Comparison of ENCODE assay signal across 11 mouse cellular contexts in genomic region chr17:79918484-79919004, GRCm38 (mm10). TPM values are rescaled to one million over a fixed set of nuclear protein-coding genes. Genes with fewer than 3 reads are reported as not detected.
DNase-seq lines count a peak whose midpoint lies in the region; ATAC-seq and TF ChIP-seq lines count a peak whose summit lies in the region.
"Had no signal": no experiment of that assay in that cellular context is flagged by ENCODE, and none has a peak within 500 bp of the region (broad histone marks: within the 10 kb centered on the region; RNA-seq: fewer than 3 reads in every experiment).

No protein-coding gene starts in this region.

- H3K4me2 ChIP-seq in heart, embryonic 14.5 days (ENCODE audit: low read length) = peak overlapping the region; percentile 50
- no peak overlapping the region for H3K4me2 ChIP-seq in kidney, postnatal 0 days (ENCODE audit: low read length)
- H3K4me2 ChIP-seq: embryonic facial prominence, embryonic 13.5 days had no signal

- no peak for DNase-seq in heart, adult 8-10 months (ENCODE audit: low spot score)
- DNase-seq in adrenal gland, postnatal 25 days = peak; percentile 10
- DNase-seq in kidney, postnatal 0 days (ENCODE audit: low spot score) = no peak
- no peak for DNase-seq in cerebellum, postnatal 10 days
- no peak for DNase-seq in cerebellum, postnatal 36 days
- no peak for DNase-seq in layer of hippocampus, adult 11-12 months (ENCODE audit: low spot score)
- DNase-seq: retina, postnatal 1 day had no signal

- no peak overlapping the region for H3K9ac ChIP-seq in heart, embryonic 14.5 days (ENCODE audit: low read length)
- H3K9ac ChIP-seq in kidney, postnatal 0 days (ENCODE audit: low read depth, low read length) = no peak overlapping the region
- H3K9ac ChIP-seq: embryonic facial prominence, embryonic 13.5 days had no signal

- peaks cover 4 to 5% of the 10 kb centered on the region in 2 experiments; a peak in 2 of 4 replicates for H3K4me1 ChIP-seq in heart, embryonic 14.5 days (ENCODE audit: control insufficient read depth in 2 of 2, insufficient read depth in 2 of 2, low read length in 2 of 2)
- H3K4me1 ChIP-seq in kidney, postnatal 0 days (replicated peaks; ENCODE audit: insufficient read depth, low read length) = no peaks in the 10 kb centered on the region
- peaks cover 13% of the 10 kb centered on the region; the same call in 1 of the 2 replicates for H3K4me1 ChIP-seq in small intestine, adult 2 months (ENCODE audit: control insufficient read depth, insufficient read depth, insufficient read length, low read length)
- H3K4me1 ChIP-seq: embryonic facial prominence, embryonic 13.5 days had no signal

- no peaks in the 10 kb centered on the region for H3K27me3 ChIP-seq in heart, embryonic 14.5 days (ENCODE audit: control insufficient read depth, insufficient read depth, low read length)
- H3K27me3 ChIP-seq in kidney, postnatal 0 days (ENCODE audit: insufficient read depth, low read length) = no peaks in the 10 kb centered on the region
- H3K27me3 ChIP-seq in small intestine, adult 2 months (ENCODE audit: control insufficient read depth, insufficient read depth, low read length) = no peaks in the 10 kb centered on the region
- H3K27me3 ChIP-seq: embryonic facial prominence, embryonic 13.5 days had no signal

- ATAC-seq in heart, embryonic 14.5 days (ENCODE audit: insufficient number of reproducible peaks, insufficient read depth, low FRiP score, low read depth) = 0 out of 2 replicates have a peak, but pooled peaks have one; percentile 35
- ATAC-seq in kidney, postnatal 0 days (replicated peaks; ENCODE audit: low FRiP score, low read depth) = peak; percentile 86

- H3K9me3 ChIP-seq in heart, embryonic 14.5 days (ENCODE audit: control insufficient read depth, low read length) = no peaks in the 10 kb centered on the region
- H3K9me3 ChIP-seq in kidney, postnatal 0 days (replicated peaks; ENCODE audit: low read length) = no peaks in the 10 kb centered on the region
- H3K9me3 ChIP-seq: embryonic facial prominence, embryonic 13.5 days had no signal

- H3K27ac ChIP-seq in heart, embryonic 14.5 days (replicated peaks in 1 of 2; ENCODE audit: control insufficient read depth in 1 of 2, insufficient read depth in 1 of 2, low read depth in 2 of 2, low read length in 2 of 2) = no peak overlapping the region
- no peak overlapping the region for H3K27ac ChIP-seq in kidney, postnatal 0 days
- H3K27ac ChIP-seq in small intestine, adult 2 months (ENCODE audit: insufficient read depth, low read depth, low read length) = peak overlapping the region; percentile 94
- H3K27ac ChIP-seq: embryonic facial prominence, embryonic 13.5 days; macrophage had no signal

- TF ChIP-seq CTCF in kidney, postnatal 0 days (IDR thresholded peaks at IDR 0.05; ENCODE audit: low read depth) = no peak
- TF ChIP-seq CTCF in small intestine, adult 2 months (IDR thresholded peaks at IDR 0.05; ENCODE audit: extremely low read depth, insufficient read length, insufficient replicate concordance, low read depth, low read length) = no peak

- H3K4me3 ChIP-seq in heart, embryonic 14.5 days (ENCODE audit: control insufficient read depth in 1 of 2, insufficient read depth in 1 of 2, low read depth in 1 of 2, low read length in 2 of 2) = no peak overlapping the region
- H3K4me3 ChIP-seq in kidney, postnatal 0 days (replicated peaks; ENCODE audit: low read depth, low read length) = no peak overlapping the region
- H3K4me3 ChIP-seq in small intestine, adult 2 months (ENCODE audit: low read depth, low read length) = peak overlapping the region; percentile 29
- H3K4me3 ChIP-seq: embryonic facial prominence, embryonic 13.5 days had no signal

- TF ChIP-seq POLR2A in small intestine, adult 2 months (IDR thresholded peaks at IDR 0.05; ENCODE audit: low read depth, low read length) = peak; percentile 47; the same call in 1 of the 2 replicates

- WGBS in heart, embryonic 14.5 days = 22% methylated on average over 9 of the region's 9 CpGs
- WGBS in kidney, postnatal 0 days = 34% methylated on average over 9 of the region's 9 CpGs
- WGBS in small intestine, adult 2 months = 14% methylated on average over 9 of the region's 9 CpGs

- H3K36me3 ChIP-seq in heart, embryonic 14.5 days (ENCODE audit: control insufficient read depth, insufficient read depth, low read length) = no peaks in the 10 kb centered on the region
- H3K36me3 ChIP-seq in kidney, postnatal 0 days (ENCODE audit: insufficient read depth, low read length) = no peaks in the 10 kb centered on the region
- H3K36me3 ChIP-seq in small intestine, adult 2 months (ENCODE audit: control insufficient read depth, insufficient read depth, low read length) = no peaks in the 10 kb centered on the region
- H3K36me3 ChIP-seq: embryonic facial prominence, embryonic 13.5 days had no signal

RNA-seq across cellular contexts. Expression of gene Atl2, which starts 22.6 kb away (rescaled TPM):
- polyA plus RNA-seq in heart, embryonic 14.5 days (2014; fragmentation: Nextera tagmentation; extraction: Ambion mirVana) = 26.7 and 26.9 TPM in 2 replicates
- 10 to 100 TPM; 31.8 to 33.7 (median 32.1) TPM for total RNA-seq in heart, adult 8-10 months (2022)
- total RNA-seq in adrenal gland, postnatal 25 days (2021) = 117 and 131 TPM in 2 replicates
- polyA plus RNA-seq in kidney, postnatal 0 days (2015; fragmentation: Nextera tagmentation; extraction: Ambion mirVana) = 28.2 and 30.7 TPM in 2 replicates
- 4.8 and 12.8 TPM in 2 replicates for polyA plus RNA-seq in small intestine, adult 2 months (2012; rRNA removed)
